Mouse (Mus musculus): ENCODE measurements around the gene Pik3cg.

DNA sequence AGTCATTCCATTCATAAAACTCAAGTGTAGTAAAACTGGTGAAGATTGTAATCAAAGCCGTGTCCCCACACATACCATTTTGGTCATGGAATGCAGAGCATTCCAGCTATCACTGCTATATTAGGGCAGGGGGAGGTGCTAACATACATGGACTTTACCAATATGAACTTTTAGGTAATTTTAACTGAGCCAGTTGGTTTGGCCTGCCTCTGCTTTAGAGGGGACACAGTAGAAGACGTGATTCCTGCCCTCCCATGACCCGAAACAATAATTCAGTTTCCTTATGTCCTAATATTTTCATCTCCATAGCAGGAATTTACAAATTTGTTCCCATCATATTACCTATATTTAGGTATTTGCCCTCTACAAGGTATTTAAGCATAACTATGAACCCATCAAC is 1.3 kb downstream of the Pik3cg start:
- no peak for TF ChIP-seq CTCF (IDR thresholded peaks at IDR 0.05; ENCODE audit: extremely low read depth, insufficient read depth, low read length)
- TF ChIP-seq POLR2A (IDR thresholded peaks at IDR 0.05; ENCODE audit: extremely low read depth, insufficient read depth, low read length): no peak
